Mouse (Mus musculus) E14TG2a.4 (cell line): ENCODE measurements around the gene Ankrd28.
"Not testable (repeated sequence)": the region's sequence is repeated elsewhere in the genome, so short reads cannot be mapped to it uniquely, and the experiment has no call there.

ENCODE experiments used
- H3K27me3 ChIP-seq: 2 replicates; pipeline ENCODE4 v1.6.1; 2014; ENCODE audit warnings: low read length, control low read depth; ENCODE audit not compliant: insufficient read depth
- H3K36me3 ChIP-seq: 2 replicates; pipeline ENCODE4 v1.6.1; 2014; ENCODE audit warnings: low read length, control low read depth; ENCODE audit not compliant: insufficient read depth
- H3K4me1 ChIP-seq: replicated peaks from 2 replicates; pipeline ENCODE4 v1.6.1; 2014; ENCODE audit warnings: low read depth, low read length, control low read depth
- H3K4me3 ChIP-seq: replicated peaks from 2 replicates; pipeline ENCODE4 v1.5.1; 2014; ENCODE audit warnings: mild to moderate bottlenecking, low read length
- H3K9me3 ChIP-seq: 2 replicates; pipeline ENCODE4 v1.6.1; 2014; ENCODE audit warnings: low read length, control low read depth
- CTCF ChIP-seq: conservative IDR thresholded peaks from 2 replicates; pipeline ENCODE4 v1.5.1; 2014; ENCODE audit warnings: low read length
- NANOG ChIP-seq: IDR thresholded peaks from 2 replicates; pipeline ENCODE4 v1.6.1; 2014; ENCODE audit warnings: borderline replicate concordance, low read length, mixed read lengths
- POU5F1 ChIP-seq: IDR thresholded peaks from 2 replicates; pipeline ENCODE4 v1.6.1; 2014; ENCODE audit warnings: low read length, borderline replicate concordance

Ankrd28 gene

GRCm38 (mm10) chr14:31759195-31759594 is 71.3 kb downstream of the Ankrd28 start:
- H3K36me3 ChIP-seq = peaks cover 53% of the 10 kb centered on the region
- H3K27me3 ChIP-seq = no peaks in the 10 kb centered on the region
- TF ChIP-seq CTCF (no peak), NANOG (no peak), POU5F1 (no peak)
- H3K4me1 ChIP-seq = no peaks in the 10 kb centered on the region
- no peaks in the 10 kb centered on the region for H3K9me3 ChIP-seq
- H3K4me3 ChIP-seq = no peak overlapping the region

- H3K4me1 ChIP-seq, H3K4me3 ChIP-seq, H3K27me3 ChIP-seq, H3K9me3 ChIP-seq: not testable (repeated sequence)
- H3K36me3 ChIP-seq = peaks cover 54% of the 10 kb centered on the region
Measured at GRCm38 (mm10) chr14:31758410-31758809, 72.0 kb downstream of the Ankrd28 start.

GRCm38 (mm10) chr14:31748239-31748873 is 82.1 kb downstream of the Ankrd28 start:
- Histone ChIP-seq H3K4me1 (no peaks in the 10 kb centered on the region), H3K4me3 (no peak overlapping the region), H3K27me3 (no peaks in the 10 kb centered on the region), H3K36me3 (peaks cover 44% of the 10 kb centered on the region), H3K9me3 (no peaks in the 10 kb centered on the region)
- TF ChIP-seq CTCF (no peak), POU5F1 (no peak), NANOG (no peak)

- TF ChIP-seq CTCF (no peak), NANOG (no peak), POU5F1 (no peak)
- H3K27me3 ChIP-seq = no peaks in the 10 kb centered on the region
- no peaks in the 10 kb centered on the region for H3K9me3 ChIP-seq
- H3K4me1 ChIP-seq = no peaks in the 10 kb centered on the region
- H3K4me3 ChIP-seq = no peak overlapping the region
- peaks cover 71% of the 10 kb centered on the region for H3K36me3 ChIP-seq
Measured at GRCm38 (mm10) chr14:31742523-31742922, 87.9 kb downstream of the Ankrd28 start.

GRCm38 (mm10) chr14:31734811-31735210 is 95.6 kb downstream of the Ankrd28 start:
- TF ChIP-seq CTCF (no peak), POU5F1 (no peak), NANOG (no peak)
- Histone ChIP-seq H3K4me3 (no peak overlapping the region), H3K4me1 (no peaks in the 10 kb centered on the region), H3K27me3 (no peaks in the 10 kb centered on the region), H3K9me3 (no peaks in the 10 kb centered on the region), H3K36me3 (peaks cover 45% of the 10 kb centered on the region)

- no peaks in the 10 kb centered on the region for H3K27me3 ChIP-seq
- H3K36me3 ChIP-seq = peaks cover 63% of the 10 kb centered on the region
- TF ChIP-seq POU5F1 (no peak), NANOG (no peak)
- no peaks in the 10 kb centered on the region for H3K9me3 ChIP-seq
- H3K4me1 ChIP-seq = no peaks in the 10 kb centered on the region
- H3K4me3 ChIP-seq = no peak overlapping the region
Measured at GRCm38 (mm10) chr14:31727522-31727921, 102.9 kb downstream of the Ankrd28 start.

- TF ChIP-seq POU5F1 (no peak), NANOG (no peak), CTCF (no peak)
- no peaks in the 10 kb centered on the region for H3K4me1 ChIP-seq
- peaks cover 71% of the 10 kb centered on the region for H3K36me3 ChIP-seq
- no peak overlapping the region for H3K4me3 ChIP-seq
- H3K27me3 ChIP-seq = no peaks in the 10 kb centered on the region
- H3K9me3 ChIP-seq = no peaks in the 10 kb centered on the region
Measured at GRCm38 (mm10) chr14:31722746-31723145, 107.7 kb downstream of the Ankrd28 start.

- Histone ChIP-seq H3K9me3 (no peaks in the 10 kb centered on the region), H3K4me3 (no peak overlapping the region), H3K36me3 (peaks cover 71% of the 10 kb centered on the region), H3K27me3 (no peaks in the 10 kb centered on the region), H3K4me1 (no peaks in the 10 kb centered on the region)
- TF ChIP-seq NANOG (no peak), POU5F1 (no peak), CTCF (no peak)
Measured at GRCm38 (mm10) chr14:31721256-31721655, 109.2 kb downstream of the Ankrd28 start.

GRCm38 (mm10) chr14:31718332-31718731 is 112.1 kb downstream of the Ankrd28 start:
- Histone ChIP-seq H3K9me3 (no peaks in the 10 kb centered on the region), H3K4me3 (no peak overlapping the region), H3K4me1 (no peaks in the 10 kb centered on the region), H3K36me3 (peaks cover 77% of the 10 kb centered on the region), H3K27me3 (no peaks in the 10 kb centered on the region)
- TF ChIP-seq CTCF (no peak), POU5F1 (no peak), NANOG (no peak)
